Mouse (Mus musculus): ENCODE measurements at regions not wholly inside any gene's neighbourhood (a gene's known extent, or its start where the extent isn't known, plus 50 kb on each side); places are given as distances from the start of the nearest gene placed in this dataset.
"Not testable (repeated sequence)": the region's sequence is repeated elsewhere in the genome, so short reads cannot be mapped to it uniquely, and the experiment has no call there.

- Histone ChIP-seq H3K4me3 (no peak overlapping the region), H3K27me3 (no peaks in the 10 kb centered on the region), H3K27ac (no peak overlapping the region), H3K9me3 (replicated peaks) (no peaks in the 10 kb centered on the region), H3K36me3 (no peaks in the 10 kb centered on the region), H3K4me2 (replicated peaks) (no peak overlapping the region), H3K9ac (no peak overlapping the region), H3K4me1 (peaks cover 22% of the 10 kb centered on the region)
- no peak for ATAC-seq (ENCODE audit: low FRiP score)
- WGBS: 94% methylated on average over 9 of the region's 9 CpGs
Measured at GRCm38 (mm10) chr4:84153571-84153970, 521.5 kb downstream of the Bnc2 start.

GRCm38 (mm10) chr4:84157911-84158647, 517.0 kb downstream of the Bnc2 start:
- no peak overlapping the region for H3K27ac ChIP-seq
- no peaks in the 10 kb centered on the region for H3K27me3 ChIP-seq
- H3K4me2 ChIP-seq (replicated peaks): no peak overlapping the region
- WGBS: 89% methylated on average over 5 of the region's 5 CpGs
- no peaks in the 10 kb centered on the region for H3K4me1 ChIP-seq
- no peaks in the 10 kb centered on the region for H3K9me3 ChIP-seq (replicated peaks)
- no peak overlapping the region for H3K9ac ChIP-seq
- no peak overlapping the region for H3K4me3 ChIP-seq
- ATAC-seq (ENCODE audit: low FRiP score): no peak
- no peaks in the 10 kb centered on the region for H3K36me3 ChIP-seq

DNA sequence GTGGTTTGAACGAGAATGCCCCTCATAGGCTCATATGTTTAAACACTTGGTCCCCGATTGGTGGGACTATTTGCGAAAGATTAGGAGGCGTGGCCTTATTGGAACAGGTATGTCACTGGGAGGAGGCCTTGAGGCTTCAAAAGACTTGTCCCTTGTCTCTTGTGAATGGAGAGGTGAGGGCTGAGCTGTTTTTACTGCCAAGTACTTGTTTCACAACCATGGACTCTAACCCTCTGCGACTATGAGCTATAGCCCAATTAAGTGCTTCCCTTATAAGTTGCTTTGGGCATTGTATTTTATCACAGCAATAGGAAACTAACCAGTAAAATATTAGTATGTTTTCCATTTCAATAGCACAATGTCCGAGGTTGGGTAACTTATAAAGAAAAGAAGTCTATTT, 511.7 kb downstream of the Bnc2 start:
- no peaks in the 10 kb centered on the region for H3K27me3 ChIP-seq
- no peak for ATAC-seq (ENCODE audit: low FRiP score)
- H3K9ac ChIP-seq: no peak overlapping the region
- no peak overlapping the region for H3K4me2 ChIP-seq (replicated peaks)
- no peaks in the 10 kb centered on the region for H3K36me3 ChIP-seq
- H3K4me1 ChIP-seq: no peaks in the 10 kb centered on the region
- no peak overlapping the region for H3K27ac ChIP-seq
- H3K4me3 ChIP-seq: no peak overlapping the region
- no peaks in the 10 kb centered on the region for H3K9me3 ChIP-seq (replicated peaks)
- WGBS: 88% methylated on average over 6 of the region's 6 CpGs

DNA sequence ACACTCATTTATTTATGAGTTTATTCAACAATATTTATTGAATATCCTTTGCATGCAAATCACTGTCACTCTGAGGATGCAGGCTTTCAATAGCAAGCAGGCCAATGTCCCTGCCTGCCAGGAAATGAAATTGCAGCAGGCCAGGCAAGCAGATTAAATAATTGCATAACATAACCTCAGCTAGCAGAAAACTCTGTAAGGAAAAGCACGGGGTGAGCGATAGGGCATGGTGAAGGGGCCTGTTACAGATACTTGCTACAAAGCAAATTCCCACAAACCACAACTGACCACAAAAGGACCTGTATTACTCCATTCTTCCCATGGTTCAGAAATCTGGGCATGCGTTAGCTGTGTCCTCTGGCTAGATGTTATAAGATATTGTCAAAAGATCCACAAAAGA, 509.8 kb downstream of the Bnc2 start:
- WGBS: 87% methylated on average over 3 of the region's 3 CpGs
- no peaks in the 10 kb centered on the region for H3K4me1 ChIP-seq
- no peak for ATAC-seq (ENCODE audit: low FRiP score)
- H3K27ac ChIP-seq: no peak overlapping the region
- no peak overlapping the region for H3K4me2 ChIP-seq (replicated peaks)
- 0 out of 2 replicates have a peak, but pooled peaks cover 8% of the 10 kb centered on the region for H3K9me3 ChIP-seq (replicated peaks)
- H3K4me3 ChIP-seq: no peak overlapping the region
- no peaks in the 10 kb centered on the region for H3K36me3 ChIP-seq
- H3K27me3 ChIP-seq: no peaks in the 10 kb centered on the region
- no peak overlapping the region for H3K9ac ChIP-seq

DNA sequence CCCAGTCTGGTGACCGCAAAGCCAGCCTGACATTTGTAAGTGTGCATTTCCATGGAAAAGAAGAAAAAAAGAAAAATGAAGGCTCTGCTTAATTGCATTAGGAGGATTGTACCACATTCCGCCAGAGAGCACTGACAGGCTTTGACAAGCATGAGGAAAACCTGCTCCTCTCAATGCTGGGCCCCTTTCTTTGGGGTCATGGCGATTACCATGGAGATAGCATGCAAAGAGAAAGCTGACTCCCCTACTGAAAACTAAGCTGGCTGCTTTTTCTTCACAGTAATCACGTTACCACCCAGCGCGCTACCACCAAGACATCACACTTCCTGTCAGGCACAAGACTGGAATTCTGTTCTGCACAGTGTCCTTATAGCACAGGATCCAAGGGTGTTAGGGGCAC, 502.2 kb downstream of the Bnc2 start:
- ATAC-seq (ENCODE audit: low FRiP score): peak; percentile 79; the same call in 1 of the 2 replicates
- Histone ChIP-seq H3K9ac (no peak overlapping the region), H3K36me3 (no peaks in the 10 kb centered on the region), H3K4me1 (peaks cover 19% of the 10 kb centered on the region), H3K9me3 (replicated peaks) (0 out of 2 replicates have a peak, but pooled peaks cover 8% of the 10 kb centered on the region), H3K27me3 (peaks cover 15% of the 10 kb centered on the region), H3K4me2 (replicated peaks) (peak overlapping the region; percentile 3; the same call in 1 of the 2 replicates), H3K27ac (no peak overlapping the region), H3K4me3 (no peak overlapping the region)
- 14% methylated on average over 6 of the region's 6 CpGs for WGBS

GRCm38 (mm10) chr4:84173441-84173840, 501.6 kb downstream of the Bnc2 start:
- Histone ChIP-seq H3K4me3 (no peak overlapping the region), H3K4me2 (replicated peaks) (no peak overlapping the region), H3K9ac (no peak overlapping the region), H3K27ac (no peak overlapping the region), H3K36me3 (no peaks in the 10 kb centered on the region), H3K27me3 (peaks cover 15% of the 10 kb centered on the region), H3K4me1 (peaks cover 20% of the 10 kb centered on the region), H3K9me3 (replicated peaks) (0 out of 2 replicates have a peak, but pooled peaks cover 7% of the 10 kb centered on the region)
- ATAC-seq (ENCODE audit: low FRiP score): no peak
- 54% methylated on average over 2 of the region's 2 CpGs for WGBS

DNA sequence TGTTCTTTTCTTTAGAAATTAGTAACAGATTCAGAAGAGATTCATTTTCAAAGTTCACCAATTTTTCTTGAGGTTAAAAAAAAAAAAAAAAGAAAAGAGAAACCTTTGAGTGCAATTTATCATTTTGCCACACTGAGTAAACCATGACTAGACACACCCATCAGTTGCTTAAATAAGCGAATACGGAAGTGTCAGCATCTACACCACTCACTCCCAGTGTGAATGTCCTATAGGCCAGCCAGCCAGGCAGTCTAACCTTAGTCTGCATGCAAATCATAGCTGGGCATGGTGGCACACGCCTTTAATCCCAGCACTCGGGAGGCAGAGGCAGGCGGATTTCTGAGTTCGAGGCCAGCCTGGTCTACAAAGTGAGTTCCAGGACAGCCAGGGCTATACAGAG, 498.6 kb downstream of the Bnc2 start:
- Histone ChIP-seq H3K4me1 (peaks cover 20% of the 10 kb centered on the region), H3K27me3 (peaks cover 12% of the 10 kb centered on the region)
- H3K4me3 ChIP-seq; H3K27ac ChIP-seq; H3K9ac ChIP-seq; H3K9me3 ChIP-seq (replicated peaks); H3K4me2 ChIP-seq (replicated peaks); H3K36me3 ChIP-seq; ATAC-seq (ENCODE audit: low FRiP score): not testable (repeated sequence)
- 95% methylated on average over 6 of the region's 6 CpGs for WGBS

DNA sequence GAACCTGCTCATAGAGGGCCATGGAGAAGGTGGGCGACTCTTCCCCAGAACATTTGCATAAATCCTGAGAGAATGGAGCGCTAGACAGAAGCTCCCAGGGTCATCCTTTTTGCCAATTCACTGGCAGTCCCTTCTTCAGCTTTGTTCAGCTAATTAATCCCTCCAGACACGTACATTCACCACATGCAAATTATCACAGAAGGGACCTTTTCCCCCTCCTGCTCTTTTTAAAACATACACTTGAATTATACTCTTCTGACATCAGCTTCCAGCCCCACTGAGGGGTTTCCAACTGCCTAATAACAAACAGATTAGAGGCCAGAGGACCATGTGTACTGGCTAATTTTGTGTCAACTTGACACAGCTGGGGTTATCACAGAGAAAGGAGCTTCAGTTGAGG, 497.2 kb downstream of the Bnc2 start:
- Histone ChIP-seq H3K9me3 (replicated peaks) (no peaks in the 10 kb centered on the region), H3K9ac (no peak overlapping the region), H3K4me1 (peaks cover 14% of the 10 kb centered on the region), H3K4me3 (no peak overlapping the region), H3K4me2 (replicated peaks) (no peak overlapping the region), H3K27ac (no peak overlapping the region), H3K27me3 (peaks cover 7% of the 10 kb centered on the region; the same call in 1 of the 2 replicates), H3K36me3 (no peaks in the 10 kb centered on the region)
- 26% methylated on average over 3 of the region's 3 CpGs for WGBS
- peak; percentile 40; the same call in 1 of the 2 replicates for ATAC-seq (ENCODE audit: low FRiP score)

- WGBS: 96% methylated on average over 4 of the region's 4 CpGs
- ATAC-seq (ENCODE audit: low FRiP score): no peak
Measured at GRCm38 (mm10) chr4:84184436-84184835, 490.6 kb downstream of the Bnc2 start.

DNA sequence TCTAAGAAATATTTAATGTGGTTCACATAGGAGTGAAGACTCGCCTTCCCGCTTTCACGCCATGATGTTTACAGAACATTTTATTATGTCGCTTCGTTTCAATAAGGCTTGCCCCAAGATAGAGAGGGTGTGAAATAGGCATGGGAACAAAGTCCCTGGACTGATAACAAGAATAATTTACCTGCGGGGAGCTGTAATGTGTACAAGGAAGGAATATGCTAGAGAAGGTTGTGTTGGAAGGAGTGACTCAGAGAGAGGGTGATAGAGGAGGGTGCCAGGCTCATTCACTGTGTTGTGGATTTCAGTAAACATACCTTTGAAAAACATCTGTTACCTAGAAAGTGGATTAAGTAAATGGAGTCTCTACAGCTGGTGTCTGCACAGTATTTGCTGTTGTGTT, 490.2 kb downstream of the Bnc2 start:
- no peak overlapping the region for H3K4me2 ChIP-seq (replicated peaks)
- WGBS: 94% methylated on average over 6 of the region's 6 CpGs
- no peak overlapping the region for H3K27ac ChIP-seq
- H3K9me3 ChIP-seq (replicated peaks): no peaks in the 10 kb centered on the region
- H3K4me1 ChIP-seq: no peaks in the 10 kb centered on the region; the same call in 1 of the 2 replicates
- H3K36me3 ChIP-seq: no peaks in the 10 kb centered on the region
- ATAC-seq (ENCODE audit: low FRiP score): no peak
- no peak overlapping the region for H3K9ac ChIP-seq
- H3K27me3 ChIP-seq: no peaks in the 10 kb centered on the region
- no peak overlapping the region for H3K4me3 ChIP-seq

More at GRCm38 (mm10) chr4:84184436-84184835, 490.6 kb downstream of the Bnc2 start:
- Histone ChIP-seq H3K27me3 (no peaks in the 10 kb centered on the region), H3K9me3 (replicated peaks) (no peaks in the 10 kb centered on the region), H3K4me2 (replicated peaks) (no peak overlapping the region), H3K27ac (no peak overlapping the region), H3K36me3 (no peaks in the 10 kb centered on the region), H3K4me1 (no peaks in the 10 kb centered on the region; the same call in 1 of the 2 replicates), H3K4me3 (no peak overlapping the region), H3K9ac (no peak overlapping the region)

DNA sequence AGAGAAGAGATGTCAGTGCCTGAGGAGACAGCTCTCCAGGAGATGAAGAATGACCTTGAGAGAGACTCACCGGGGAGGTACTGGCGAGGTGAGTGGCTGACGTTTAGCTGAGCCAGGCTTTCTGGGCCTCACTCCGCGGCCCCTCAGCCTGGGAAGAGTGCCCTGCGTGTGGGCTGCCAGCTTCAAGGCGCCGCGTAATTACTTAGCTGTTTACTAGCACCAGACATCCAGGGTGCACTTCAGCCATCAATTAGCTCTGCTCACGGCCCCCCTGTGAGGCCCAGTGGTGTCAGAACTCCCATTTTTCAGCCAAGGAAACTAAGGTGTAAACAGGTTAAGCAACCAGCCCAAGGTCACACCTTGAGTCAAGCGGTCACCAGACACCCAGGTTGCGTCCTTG, 485.8 kb downstream of the Bnc2 start:
- 73% methylated on average over 12 of the region's 12 CpGs for WGBS
- H3K27ac ChIP-seq: no peak overlapping the region
- H3K4me2 ChIP-seq (replicated peaks): no peak overlapping the region
- no peak overlapping the region for H3K4me3 ChIP-seq
- no peak overlapping the region for H3K9ac ChIP-seq
- H3K27me3 ChIP-seq: no peaks in the 10 kb centered on the region
- no peak for ATAC-seq (ENCODE audit: low FRiP score)
- no peaks in the 10 kb centered on the region; the same call in 1 of the 2 replicates for H3K4me1 ChIP-seq
- H3K36me3 ChIP-seq: no peaks in the 10 kb centered on the region
- no peaks in the 10 kb centered on the region for H3K9me3 ChIP-seq (replicated peaks)

- 88% methylated on average over 2 of the region's 2 CpGs for WGBS
- H3K27me3 ChIP-seq: no peaks in the 10 kb centered on the region
- ATAC-seq (ENCODE audit: low FRiP score): no peak
Measured at GRCm38 (mm10) chr4:84191303-84191702, 483.8 kb downstream of the Bnc2 start.

GRCm38 (mm10) chr4:84192301-84192700, 482.8 kb downstream of the Bnc2 start:
- 66% methylated on average over 2 of the region's 2 CpGs for WGBS
- no peaks in the 10 kb centered on the region for H3K9me3 ChIP-seq (replicated peaks)

More at GRCm38 (mm10) chr4:84191303-84191702, 483.8 kb downstream of the Bnc2 start:
- Histone ChIP-seq H3K36me3 (no peaks in the 10 kb centered on the region), H3K9ac (no peak overlapping the region), H3K4me2 (replicated peaks) (no peak overlapping the region), H3K27ac (no peak overlapping the region), H3K4me1 (no peaks in the 10 kb centered on the region; the same call in 1 of the 2 replicates), H3K4me3 (no peak overlapping the region), H3K9me3 (replicated peaks) (no peaks in the 10 kb centered on the region)

More at GRCm38 (mm10) chr4:84192301-84192700, 482.8 kb downstream of the Bnc2 start:
- H3K27me3 ChIP-seq: no peaks in the 10 kb centered on the region
- H3K4me3 ChIP-seq: no peak overlapping the region
- H3K27ac ChIP-seq: no peak overlapping the region
- ATAC-seq (ENCODE audit: low FRiP score): no peak
- no peak overlapping the region for H3K9ac ChIP-seq
- no peaks in the 10 kb centered on the region; the same call in 1 of the 2 replicates for H3K4me1 ChIP-seq
- no peak overlapping the region for H3K4me2 ChIP-seq (replicated peaks)
- no peaks in the 10 kb centered on the region for H3K36me3 ChIP-seq

Measured in hindbrain, embryonic 12.5 days (tissue).